Comparison of ENCODE assay signal across 26 mouse cellular contexts in the genomic region with DNA sequence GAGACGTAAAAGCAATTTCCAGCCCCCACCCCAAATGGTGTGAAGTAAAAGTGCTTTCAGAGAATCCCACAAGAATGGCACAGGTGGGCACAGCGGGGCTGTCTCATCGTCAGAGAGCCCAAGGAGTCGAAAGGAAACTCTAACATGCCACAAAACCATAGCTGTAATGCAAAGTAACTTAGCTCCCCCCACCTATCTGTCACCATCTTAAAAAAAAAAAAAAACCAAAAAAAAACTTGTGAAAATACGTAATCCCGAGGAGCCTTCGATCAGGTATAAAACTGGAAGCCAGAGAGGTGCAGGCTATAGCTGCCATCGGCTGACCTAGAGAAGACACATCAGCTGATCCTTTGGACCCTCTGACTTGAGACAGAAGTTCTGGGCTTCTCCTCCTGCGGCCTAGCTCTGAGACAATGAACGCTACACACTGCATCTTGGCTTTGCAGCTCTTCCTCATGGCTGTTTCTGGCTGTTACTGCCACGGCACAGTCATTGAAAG. TPM values are rescaled to one million over a fixed set of nuclear protein-coding genes. Genes with fewer than 3 reads are reported as not detected.
DNase-seq lines count a peak whose midpoint lies in the region; ATAC-seq and TF ChIP-seq lines count a peak whose summit lies in the region.
"Had no signal": no experiment of that assay in that cellular context is flagged by ENCODE, and none has a peak within 500 bp of the region (broad histone marks: within the 10 kb centered on the region; RNA-seq: fewer than 3 reads in every experiment).

A gene (plus strand): TSS at position 305 of the 499 bp plus-strand sequence.

- no peaks in the 10 kb centered on the region for H3K4me1 ChIP-seq in small intestine, adult 2 months (ENCODE audit: control insufficient read depth, insufficient read depth, insufficient read length, low read length)
- H3K4me1 ChIP-seq: embryonic facial prominence, embryonic 10.5 days; hindbrain, embryonic 13.5 days had no signal

- no peak for TF ChIP-seq POLR2A in small intestine, adult 2 months (IDR thresholded peaks at IDR 0.05; ENCODE audit: low read depth, low read length)

- intact Hi-C loops in left cerebral cortex, postnatal 10 days (cut with DNase I): loop anchor here (10.0 kb wide), 1 partner anchor 104 kb away; no protein-coding TSS in a partner anchor

- TF ChIP-seq CTCF in small intestine, adult 2 months (IDR thresholded peaks at IDR 0.05; ENCODE audit: extremely low read depth, insufficient read length, insufficient replicate concordance, low read depth, low read length): no peak

- H3K27me3 ChIP-seq in small intestine, adult 2 months (ENCODE audit: control insufficient read depth, insufficient read depth, low read length): no peaks in the 10 kb centered on the region
- H3K27me3 ChIP-seq: heart, embryonic 15.5 days; hindbrain, embryonic 13.5 days had no signal

- WGBS in small intestine, adult 2 months: 85% methylated on average over 11 of the region's 11 CpGs

- H3K27ac ChIP-seq in small intestine, adult 2 months (ENCODE audit: insufficient read depth, low read depth, low read length): no peak within 1 kb of the TSS
- H3K27ac ChIP-seq: embryonic facial prominence, embryonic 10.5 days; heart, adult 2 months; heart, embryonic 15.5 days; hindbrain, embryonic 13.5 days; hindbrain, postnatal 0 days had no signal

- peak within 1 kb of the TSS; percentile 5; the same call in 1 of the 2 replicates for H3K4me3 ChIP-seq in small intestine, adult 2 months (ENCODE audit: low read depth, low read length)
- H3K4me3 ChIP-seq: embryonic facial prominence, embryonic 10.5 days; heart, adult 2 months; heart, embryonic 15.5 days; hindbrain, embryonic 13.5 days had no signal

- peak; percentile 57 for ATAC-seq in megakaryocyte, adult 5-6 weeks (ENCODE audit: poor library complexity, severe bottlenecking)
- ATAC-seq: forebrain, embryonic 14.5 days; hindbrain, postnatal 0 days had no signal

- peak; percentile 20 for DNase-seq in thymus, postnatal 0 days (ENCODE audit: low spot score)
- no peak for DNase-seq in thymus, postnatal 10 days (ENCODE audit: low spot score in 2 of 2)
- peak; percentile 10 for DNase-seq in T-cell, adult 2 months (ENCODE audit: low spot score)
- DNase-seq in gastrocnemius, adult 8-10 months (ENCODE audit: low spot score in 2 of 2): no peak
- no peak for DNase-seq in adrenal gland, postnatal 36 days
- DNase-seq in left cerebral cortex, postnatal 10 days (ENCODE audit: extremely low spot score in 1 of 2, low spot score in 2 of 2): no peak
- DNase-seq: adrenal gland, postnatal 14 days; cerebellum, adult 18-20 months; cerebellum, adult 9-11 months; cerebellum, postnatal 36 days; gastrocnemius, postnatal 10 days; heart, adult 2 months; heart, postnatal 14 days had no signal

- no peaks in the 10 kb centered on the region for H3K36me3 ChIP-seq in small intestine, adult 2 months (ENCODE audit: control insufficient read depth, insufficient read depth, low read length)
- H3K36me3 ChIP-seq: embryonic facial prominence, embryonic 10.5 days; G1E; heart, embryonic 15.5 days; hindbrain, embryonic 13.5 days had no signal

RNA-seq across cellular contexts. Expression of the gene that starts here (rescaled TPM):
- polyA plus RNA-seq in thymus, postnatal 0 days (2015; fragmentation: Nextera tagmentation; extraction: Ambion mirVana): 0.55 and 0.86 TPM in 2 replicates
- total RNA-seq in megakaryocyte, adult 5-6 weeks (2015): 0.94 and 1.9 TPM in 2 replicates
- total RNA-seq in megakaryocyte, adult 5-6 weeks (2017): 1.6 and 2.6 TPM in 2 replicates
- not detected in 2 replicates for polyA plus RNA-seq in small intestine, adult 2 months (2012; rRNA removed)
- total RNA-seq in gastrocnemius, adult 8-10 months (2022): not detected
- not detected for total RNA-seq in adrenal gland, postnatal 36 days (2021)
- not detected for total RNA-seq in left cerebral cortex, postnatal 10 days (2021)
- total RNA-seq: adrenal gland, adult 18-20 months; adrenal gland, postnatal 14 days; G1E; gastrocnemius, postnatal 10 days; heart, adult 2 months; heart, postnatal 14 days had no signal
- polyA plus RNA-seq: C2C12; embryonic facial prominence, embryonic 10.5 days; embryonic facial prominence, embryonic 14.5 days; forebrain, embryonic 14.5 days; G1E; gonadal fat pad, adult 2 months; heart, adult 2 months; heart, embryonic 11.5 days; heart, embryonic 15.5 days; hindbrain, embryonic 13.5 days; hindbrain, postnatal 0 days had no signal

Comparison
In these comparisons a context has a peak if more than half of its experiments do, and no peak if none do; other contexts are left out.
1. Peak in DNase-seq in thymus, postnatal 0 days; RNA of the gene not detected or under 1 TPM.